Mouse (Mus musculus) neural tube, embryonic 10.5 days (tissue): ENCODE data around the gene Gm38394.

Experiments
- DNase-seq: peaks from one replicate; pipeline ENCODE4 v3.0.0-alpha.2; 2017; ENCODE audit warnings: low spot score; ENCODE audit errors: extremely low spot score

The Gm38394 gene

DNA sequence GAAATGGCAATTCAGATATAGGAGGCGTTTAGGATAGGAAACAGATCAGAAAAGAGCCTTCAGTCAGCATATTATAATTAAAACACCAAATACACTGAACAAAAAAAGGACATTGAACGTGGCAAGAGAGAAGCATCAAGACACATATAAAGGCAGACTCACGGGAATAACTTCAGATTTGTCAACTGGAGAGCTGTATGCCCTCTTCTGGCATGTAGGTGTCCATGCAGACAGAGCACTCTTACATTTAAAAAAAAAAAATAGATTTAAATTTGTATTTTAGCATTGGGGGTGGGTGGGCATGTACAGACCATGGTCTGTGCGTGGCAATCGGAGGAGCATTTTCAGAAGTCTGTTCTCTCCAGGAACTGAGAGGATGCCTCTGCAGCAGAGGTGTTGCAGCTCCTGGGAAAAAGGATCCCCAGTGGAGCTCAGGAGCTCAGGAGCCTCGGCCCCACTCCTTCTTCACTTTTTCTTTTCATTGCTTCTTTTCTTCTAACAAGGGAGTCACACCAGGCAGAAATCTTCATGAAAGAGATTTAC, 75.1 kb downstream of the Gm38394 start:
- DNase-seq = no peak

DNA sequence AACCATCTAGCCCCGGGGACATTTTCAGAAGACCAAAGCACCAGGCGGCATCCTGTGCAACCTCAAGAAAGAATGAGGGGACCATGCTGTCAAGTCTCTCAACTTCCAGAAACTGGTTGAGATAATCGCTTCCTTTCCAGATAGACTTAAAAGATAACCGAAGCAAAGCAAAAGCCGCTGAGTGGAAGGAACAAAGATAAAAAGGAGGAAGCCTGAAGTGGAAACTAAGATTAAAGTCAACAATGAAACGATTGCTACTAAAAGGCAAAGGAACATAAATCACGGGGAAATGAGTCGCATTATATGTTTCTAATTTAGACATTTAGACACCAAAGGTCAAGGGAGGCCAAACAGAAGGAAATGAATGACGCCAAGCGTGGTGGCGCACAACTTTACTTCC, 89.8 kb downstream of the Gm38394 start:
- DNase-seq = no peak
